Mouse (Mus musculus) myocyte (in vitro differentiated cells): Measurements from ENCODE around the gene Gnat1. TPM values are rescaled to one million over a fixed set of nuclear protein-coding genes. Genes with fewer than 3 reads are reported as not detected.

Experiments
- H3K27me3 ChIP-seq: one replicate; pipeline ENCODE4 v1.6.1; 2011; ENCODE audit not compliant: control insufficient read depth, insufficient read depth, insufficient read length
- H3K36me3 ChIP-seq: one replicate; pipeline ENCODE4 v1.6.1; 2011; ENCODE audit not compliant: control insufficient read depth, insufficient read depth
- H3K4me2 ChIP-seq: one replicate; pipeline ENCODE4 v1.6.1; 2011; ENCODE audit warnings: low read depth, control low read depth
- H3K4me3 ChIP-seq: one replicate; pipeline ENCODE4 v1.5.1; 2011; ENCODE audit warnings: mild to moderate bottlenecking, control low read depth, moderate library complexity
- H3K79me2 ChIP-seq: one replicate; pipeline ENCODE4 v1.6.1; 2011; ENCODE audit not compliant: control insufficient read depth, insufficient read depth
- H3ac ChIP-seq: one replicate; pipeline ENCODE4 v1.6.1; 2011; ENCODE audit not compliant: control insufficient read depth, insufficient read length
- CEBPB ChIP-seq: IDR thresholded peaks from 2 replicates; pipeline ENCODE4 v1.6.1; 2011; ENCODE audit warnings: mild to moderate bottlenecking, moderate library complexity; ENCODE audit not compliant: poor library complexity, insufficient read depth, severe bottlenecking
- E2F4 ChIP-seq: IDR thresholded peaks from one replicate; pipeline ENCODE4 v1.6.1; 2011; ENCODE audit warnings: mild to moderate bottlenecking, control low read depth, moderate library complexity; ENCODE audit not compliant: insufficient read depth
- MAX ChIP-seq: IDR thresholded peaks from one replicate; pipeline ENCODE4 v1.6.1; 2011; ENCODE audit warnings: low read depth, mild to moderate bottlenecking, control low read depth
- MYOD1 ChIP-seq, 3 experiments: IDR thresholded peaks; one replicate each; pipeline ENCODE4 v1.6.1; 2011; ENCODE audit warnings: control low read depth in 2 of 3, low read depth in 2 of 3, mild to moderate bottlenecking in 2 of 3, moderate library complexity in 1 of 3; ENCODE audit not compliant: insufficient read length in 2 of 3, control insufficient read depth in 1 of 3
- MYOG ChIP-seq, 3 experiments: IDR thresholded peaks; one replicate each; pipeline ENCODE4 v1.6.1; 2011; ENCODE audit warnings: control low read depth in 2 of 3, low read depth in 2 of 3, mild to moderate bottlenecking in 2 of 3; ENCODE audit not compliant: insufficient read length in 2 of 3, control insufficient read depth in 1 of 3, insufficient read depth in 1 of 3
- POLR2A ChIP-seq: IDR thresholded peaks from one replicate; pipeline ENCODE4 v1.6.1; 2011; ENCODE audit warnings: low read depth, mild to moderate bottlenecking, control low read depth, moderate library complexity; ENCODE audit not compliant: insufficient read length
- POLR2AphosphoS2 ChIP-seq: IDR thresholded peaks from one replicate; pipeline ENCODE4 v1.6.1; 2011; ENCODE audit warnings: low read depth, control low read depth; ENCODE audit not compliant: insufficient read length
- REST ChIP-seq: IDR thresholded peaks from one replicate; pipeline ENCODE4 v1.6.1; 2011; ENCODE audit warnings: mild to moderate bottlenecking, control low read depth, moderate library complexity; ENCODE audit not compliant: insufficient read depth, insufficient read length
- SRF ChIP-seq: IDR thresholded peaks from one replicate; pipeline ENCODE4 v1.6.1; 2011; ENCODE audit warnings: low read depth; ENCODE audit not compliant: control insufficient read depth, insufficient read length
- TCF12 ChIP-seq: IDR thresholded peaks from one replicate; pipeline ENCODE4 v1.6.1; 2011; ENCODE audit warnings: mild to moderate bottlenecking, control low read depth; ENCODE audit not compliant: poor library complexity, insufficient read depth, severe bottlenecking
- TCF3 ChIP-seq: IDR thresholded peaks from one replicate; pipeline ENCODE4 v1.6.1; 2011; ENCODE audit warnings: low read depth, control low read depth; ENCODE audit not compliant: insufficient read length
- USF1 ChIP-seq: IDR thresholded peaks from one replicate; pipeline ENCODE4 v1.6.1; 2011; ENCODE audit warnings: low read depth, mild to moderate bottlenecking, control low read depth, moderate library complexity
- polyA plus RNA-seq: library from polyadenylated mRNA; unstranded; fragments of >200 nt; fragmentation: generic; extraction: Trizol; gene quantifications from one replicate; pipeline ENCODE4 v1.2.1, GENCODE M21; 2012; ENCODE audit warnings: missing spikeins

Gnat1 gene
- polyA plus RNA-seq, 1 experiment, result not detected

- H3K36me3 ChIP-seq, result no peaks in the 10 kb centered on the region
- TF ChIP-seq POLR2AphosphoS2 (no peak), TCF12 (no peak), MYOD1 (IDR thresholded peaks at IDR 0.05; ENCODE audit: control insufficient read depth in 1 of 3, insufficient read length in 2 of 3, low read depth in 2 of 3) (no peak), MYOG (IDR thresholded peaks at IDR 0.05; ENCODE audit: control insufficient read depth in 1 of 3, insufficient read depth in 1 of 3, insufficient read length in 2 of 3, low read depth in 2 of 3) (no peak), TCF3 (no peak), SRF (no peak)
- no peak overlapping the region for H3K4me3 ChIP-seq
- H3ac ChIP-seq, result no peak overlapping the region
- H3K27me3 ChIP-seq, result peaks cover 6% of the 10 kb centered on the region
- H3K79me2 ChIP-seq, result no peaks in the 10 kb centered on the region
- peak overlapping the region; percentile 46 for H3K4me2 ChIP-seq
Measured at GRCm38 (mm10) chr9:107701594-107701993, 22.1 kb upstream of the Gnat1 start.

GRCm38 (mm10) chr9:107700114-107700571 lies 20.6 kb upstream of the Gnat1 start:
- H3K4me3 ChIP-seq, result no peak overlapping the region
- no peak overlapping the region for H3K4me2 ChIP-seq
- TF ChIP-seq CEBPB (no peak), POLR2A (no peak), MYOG (IDR thresholded peaks at IDR 0.05; ENCODE audit: control insufficient read depth in 1 of 3, insufficient read depth in 1 of 3, insufficient read length in 2 of 3, low read depth in 2 of 3) (no peak), USF1 (no peak), POLR2AphosphoS2 (no peak), TCF12 (no peak), MYOD1 (IDR thresholded peaks at IDR 0.05; ENCODE audit: control insufficient read depth in 1 of 3, insufficient read length in 2 of 3, low read depth in 2 of 3) (no peak), MAX (no peak), SRF (no peak), TCF3 (no peak), E2F4 (no peak)

DNA sequence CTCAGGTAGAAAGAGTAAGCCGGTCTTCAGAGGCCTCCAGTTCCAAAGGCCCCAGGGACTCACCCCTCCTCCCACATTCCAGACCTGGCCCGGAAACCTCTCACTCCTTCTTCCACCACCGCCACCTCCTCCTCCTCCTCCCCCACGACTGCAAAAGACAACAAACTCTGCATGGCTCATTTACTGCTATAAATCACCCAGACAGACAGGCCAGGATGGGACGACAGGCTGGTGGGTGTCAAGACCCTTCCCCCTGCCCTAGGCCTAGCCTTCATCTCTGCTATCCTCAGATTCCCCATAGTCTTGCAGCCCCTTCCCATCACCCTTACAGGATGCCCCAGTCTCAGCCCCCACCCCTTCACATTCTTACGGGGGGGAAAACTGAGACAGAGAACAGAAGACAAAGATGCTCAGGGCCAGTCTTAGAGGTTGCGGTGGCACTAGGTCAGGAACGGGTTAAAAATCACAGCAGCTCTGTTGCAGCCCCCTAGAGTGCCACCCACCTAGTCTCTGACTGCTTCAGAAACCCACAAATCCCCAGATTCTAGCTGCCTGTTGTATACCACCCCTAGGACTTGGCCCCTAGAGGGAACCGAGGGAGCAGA lies 20.0 kb upstream of the Gnat1 start:
- H3K36me3 ChIP-seq, result no peaks in the 10 kb centered on the region
- H3K79me2 ChIP-seq, result no peaks in the 10 kb centered on the region
- H3K4me3 ChIP-seq, result no peak overlapping the region
- no peak overlapping the region for H3K4me2 ChIP-seq
- H3K27me3 ChIP-seq, result no peaks in the 10 kb centered on the region
- TF ChIP-seq MAX, result no peak
- TF ChIP-seq MYOG (IDR thresholded peaks at IDR 0.05; ENCODE audit: control insufficient read depth in 1 of 3, insufficient read depth in 1 of 3, insufficient read length in 2 of 3, low read depth in 2 of 3), result no peak
- no peak for TF ChIP-seq TCF3
- no peak for TF ChIP-seq SRF
- no peak for TF ChIP-seq POLR2A
- no peak for TF ChIP-seq REST
- TF ChIP-seq TCF12, result no peak
- no peak for TF ChIP-seq E2F4
- no peak for TF ChIP-seq CEBPB
- TF ChIP-seq MYOD1 (IDR thresholded peaks at IDR 0.05; ENCODE audit: control insufficient read depth in 1 of 3, insufficient read length in 2 of 3, low read depth in 2 of 3), result no peak
- TF ChIP-seq POLR2AphosphoS2, result no peak
- TF ChIP-seq USF1, result no peak
- no peak overlapping the region for H3ac ChIP-seq

More at GRCm38 (mm10) chr9:107700114-107700571, 20.6 kb upstream of the Gnat1 start:
- no peaks in the 10 kb centered on the region for H3K79me2 ChIP-seq
- no peak overlapping the region for H3ac ChIP-seq
- no peaks in the 10 kb centered on the region for H3K27me3 ChIP-seq
- no peaks in the 10 kb centered on the region for H3K36me3 ChIP-seq

DNA sequence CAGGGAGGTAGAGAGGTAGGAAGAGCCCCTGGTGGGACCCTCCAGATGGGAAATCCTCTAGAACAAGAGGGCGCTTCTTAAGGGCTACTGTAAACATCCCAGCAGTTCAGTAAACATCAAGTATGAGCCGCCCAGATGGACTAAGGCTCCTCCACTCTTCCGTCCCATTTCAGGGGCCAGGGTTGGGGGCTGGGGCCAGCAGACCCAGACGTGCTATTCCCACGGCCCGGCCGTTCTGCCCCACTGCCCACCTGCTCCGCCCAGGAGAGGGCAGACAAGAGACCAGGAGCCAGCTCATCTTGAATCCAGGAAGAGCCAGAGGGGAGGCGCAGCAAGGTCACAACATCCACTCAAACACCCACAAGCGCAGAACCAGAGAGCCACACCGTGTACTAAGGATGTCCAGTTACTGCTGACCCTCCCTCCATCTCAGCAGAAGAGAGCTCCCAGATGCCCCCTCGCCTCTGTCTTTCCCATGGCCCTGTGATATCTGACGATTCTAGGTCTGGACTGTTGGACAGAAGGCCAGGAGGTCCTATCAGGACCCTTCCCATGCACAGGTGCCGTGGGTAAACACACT lies 19.2 kb upstream of the Gnat1 start:
- TF ChIP-seq POLR2AphosphoS2 (no peak), MAX (no peak), USF1 (no peak), SRF (no peak), E2F4 (no peak), MYOD1 (IDR thresholded peaks at IDR 0.05; ENCODE audit: control insufficient read depth in 1 of 3, insufficient read length in 2 of 3, low read depth in 2 of 3) (no peak), TCF12 (no peak), CEBPB (no peak), MYOG (IDR thresholded peaks at IDR 0.05; ENCODE audit: control insufficient read depth in 1 of 3, insufficient read depth in 1 of 3, insufficient read length in 2 of 3, low read depth in 2 of 3) (no peak), TCF3 (no peak), REST (no peak), POLR2A (no peak)

More for the DNA sequence above, 19.2 kb upstream of the Gnat1 start:
- H3K4me2 ChIP-seq, result no peak overlapping the region
- H3K27me3 ChIP-seq, result no peaks in the 10 kb centered on the region
- no peaks in the 10 kb centered on the region for H3K79me2 ChIP-seq
- H3K4me3 ChIP-seq, result no peak overlapping the region
- H3K36me3 ChIP-seq, result no peaks in the 10 kb centered on the region
- H3ac ChIP-seq, result no peak overlapping the region
